Mouse (Mus musculus) G1E (cell line): ENCODE data around the gene Clip1.

Source experiments
- CTCF ChIP-seq: IDR thresholded peaks from 2 replicates; pipeline ENCODE4 v1.5.1; 2012; ENCODE audit warnings: low read depth, low read length, inconsistent platforms, mixed read lengths
- POLR2AphosphoS5 ChIP-seq: IDR thresholded peaks from 2 replicates; pipeline ENCODE4 v1.6.1; 2012; ENCODE audit warnings: low read depth, low read length, inconsistent platforms; ENCODE audit not compliant: insufficient replicate concordance

- TF ChIP-seq CTCF = no peak
- TF ChIP-seq POLR2AphosphoS5 = no peak
Observed at GRCm38 (mm10) chr5:123533801-123534200, 150.6 kb downstream of the Clip1 start.
